Mouse (Mus musculus) intestine, postnatal 0 days (tissue): ENCODE results near the gene Jph3. TPM values are rescaled to one million over a fixed set of nuclear protein-coding genes. Genes with fewer than 3 reads are reported as not detected.

Source experiments
- ATAC-seq: fragments of 200-750 bp; cut with Nextera tagmentation; 2 replicates; pipeline ENCODE4 v1.8.0; 2017; ENCODE audit warnings: mild to moderate bottlenecking, moderate TSS enrichment, moderate library complexity
- H3K27ac ChIP-seq: fragments of 300-500 bp; sonication (generic); 2 replicates; pipeline ENCODE4 v1.5.1; 2014; ENCODE audit warnings: mild to moderate bottlenecking, low read depth, low read length, moderate library complexity
- H3K27me3 ChIP-seq: fragments of 300-500 bp; sonication (generic); replicated peaks from 2 replicates; pipeline ENCODE4 v1.6.1; 2014; ENCODE audit warnings: low read length, mixed read lengths; ENCODE audit not compliant: control insufficient read depth, insufficient read depth
- H3K36me3 ChIP-seq: fragments of 300-500 bp; sonication (generic); 2 replicates; pipeline ENCODE4 v1.6.1; 2014; ENCODE audit warnings: mild to moderate bottlenecking, moderate library complexity; ENCODE audit not compliant: control insufficient read depth, insufficient read depth
- H3K4me1 ChIP-seq: fragments of 300-500 bp; sonication (generic); replicated peaks from 2 replicates; pipeline ENCODE4 v1.6.1; 2014; ENCODE audit warnings: antibody characterized with exemption, low read length, mixed read lengths; ENCODE audit not compliant: control insufficient read depth, insufficient read depth
- H3K4me2 ChIP-seq: fragments of 300-500 bp; sonication (generic); replicated peaks from 2 replicates; pipeline ENCODE4 v1.6.1; 2014; ENCODE audit warnings: low read depth, mild to moderate bottlenecking, moderate library complexity
- H3K4me3 ChIP-seq: fragments of 300-500 bp; sonication (generic); 2 replicates; pipeline ENCODE4 v1.5.1; 2014; ENCODE audit warnings: low read depth, low read length
- H3K9ac ChIP-seq: fragments of 300-500 bp; sonication (generic); 2 replicates; pipeline ENCODE4 v1.6.1; 2014; ENCODE audit warnings: mild to moderate bottlenecking, low read depth, low read length
- H3K9me3 ChIP-seq: fragments of 300-500 bp; sonication (generic); 2 replicates; pipeline ENCODE4 v1.6.1; 2016; ENCODE audit warnings: mixed run types; ENCODE audit not compliant: control insufficient read depth
- CTCF ChIP-seq: sonication (generic); IDR thresholded peaks from 2 replicates; pipeline ENCODE4 v1.5.1; 2016; ENCODE audit warnings: low read depth, mild to moderate bottlenecking, control low read depth, antibody characterized with exemption, moderate library complexity
- WGBS: fragments of 180-500 bp; shearing (Covaris S2); extraction: QIAGEN DNeasy Blood & Tissue Kit; methylation state at CpG from one replicate; pipeline ENCODE4 v1.1.7; 2014; 5-methylcytosine and 5-hydroxymethylcytosine counted together
- polyA plus RNA-seq: library from polyadenylated mRNA; unstranded; fragments of >200 nt; fragmentation: Nextera tagmentation; extraction: Ambion mirVana; gene quantifications from 2 replicates; pipeline ENCODE4 v1.2.1, GENCODE M21; 2015

Gene Jph3
- polyA plus RNA-seq, 1 experiment from 2014 or later = 2.8 TPM

DNA sequence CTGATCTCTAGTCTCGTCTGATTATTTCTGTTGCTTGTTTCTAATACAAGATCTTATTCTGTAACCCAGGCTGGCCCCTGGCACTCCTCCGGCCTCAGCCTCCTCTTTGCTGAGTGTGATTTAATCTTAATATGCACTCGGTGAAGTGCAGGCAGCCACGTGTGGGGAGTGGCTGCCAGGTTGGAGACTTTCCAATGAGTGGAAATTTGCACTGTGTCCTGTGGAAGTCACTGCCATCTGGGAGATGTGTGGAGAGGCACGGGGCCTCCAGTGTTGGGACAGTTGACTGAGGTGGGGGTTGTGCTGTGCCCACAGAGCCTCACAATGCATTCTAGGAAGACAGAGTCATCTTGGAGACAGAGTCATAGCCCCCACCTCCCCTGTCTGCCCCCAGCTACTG, 53.1 kb downstream of the Jph3 start:
- no peak overlapping the region for H3K9ac ChIP-seq
- no peak overlapping the region for H3K4me2 ChIP-seq
- 62% methylated on average over 5 of the region's 5 CpGs for WGBS
- no peak overlapping the region for H3K4me3 ChIP-seq
- H3K36me3 ChIP-seq = no peaks in the 10 kb centered on the region
- no peak for TF ChIP-seq CTCF
- no peak for ATAC-seq
- H3K27me3 ChIP-seq = no peaks in the 10 kb centered on the region
- no peaks in the 10 kb centered on the region for H3K9me3 ChIP-seq
- no peak overlapping the region for H3K27ac ChIP-seq
- no peaks in the 10 kb centered on the region for H3K4me1 ChIP-seq

GRCm38 (mm10) chr8:121786542-121786941, 57.1 kb downstream of the Jph3 start:
- no peak for ATAC-seq
- H3K9ac ChIP-seq = no peak overlapping the region
- no peaks in the 10 kb centered on the region for H3K36me3 ChIP-seq
- H3K4me2 ChIP-seq = no peak overlapping the region
- H3K9me3 ChIP-seq = no peaks in the 10 kb centered on the region
- no peaks in the 10 kb centered on the region for H3K4me1 ChIP-seq
- no peak for TF ChIP-seq CTCF
- no peaks in the 10 kb centered on the region for H3K27me3 ChIP-seq
- H3K27ac ChIP-seq = no peak overlapping the region
- H3K4me3 ChIP-seq = no peak overlapping the region
- 38% methylated on average over 10 of the region's 10 CpGs for WGBS

GRCm38 (mm10) chr8:121788786-121789185, 59.4 kb downstream of the Jph3 start:
- no peak for ATAC-seq
- Histone ChIP-seq H3K27ac (no peak overlapping the region), H3K36me3 (no peaks in the 10 kb centered on the region), H3K4me3 (no peak overlapping the region), H3K4me2 (no peak overlapping the region), H3K9ac (no peak overlapping the region), H3K27me3 (no peaks in the 10 kb centered on the region), H3K9me3 (no peaks in the 10 kb centered on the region), H3K4me1 (no peaks in the 10 kb centered on the region)
- WGBS = 78% methylated on average over 8 of the region's 8 CpGs
- no peak for TF ChIP-seq CTCF

DNA sequence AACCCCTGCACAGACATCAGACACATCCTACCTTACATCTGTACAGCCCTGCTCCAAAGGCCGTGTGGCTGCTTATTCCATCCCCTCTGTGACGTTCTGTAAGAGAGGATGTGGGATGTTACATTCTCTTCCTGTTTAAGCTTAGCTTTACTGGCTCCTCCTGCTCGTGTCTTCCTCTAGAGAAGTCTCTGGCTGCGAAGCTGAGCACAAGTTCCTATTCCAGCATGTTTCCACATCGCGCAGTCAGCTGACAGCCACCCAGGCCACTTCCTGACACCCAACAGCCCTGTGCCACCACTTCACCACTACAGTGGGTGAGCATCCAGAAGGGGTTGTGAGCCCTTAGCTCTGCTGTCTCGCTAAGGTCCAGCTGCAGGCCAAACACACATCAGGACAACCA, 62.7 kb downstream of the Jph3 start:
- Histone ChIP-seq H3K4me1 (no peaks in the 10 kb centered on the region), H3K9me3 (no peaks in the 10 kb centered on the region), H3K4me2 (no peak overlapping the region), H3K9ac (no peak overlapping the region), H3K4me3 (no peak overlapping the region), H3K27me3 (no peaks in the 10 kb centered on the region), H3K36me3 (peaks cover 12% of the 10 kb centered on the region; the same call in 1 of the 2 replicates), H3K27ac (peak overlapping the region; percentile 1; the same call in 1 of the 2 replicates)
- WGBS = 73% methylated on average over 7 of the region's 7 CpGs
- no peak for ATAC-seq
- no peak for TF ChIP-seq CTCF

- H3K4me3 ChIP-seq = no peak overlapping the region
- no peak for TF ChIP-seq CTCF
- no peaks in the 10 kb centered on the region for H3K4me1 ChIP-seq
- H3K9me3 ChIP-seq = no peaks in the 10 kb centered on the region
- peaks cover 17% of the 10 kb centered on the region for H3K36me3 ChIP-seq
- H3K9ac ChIP-seq = no peak overlapping the region
- WGBS = 52% methylated on average over 4 of the region's 4 CpGs
- peak overlapping the region; percentile 1; the same call in 1 of the 2 replicates for H3K27ac ChIP-seq
- ATAC-seq = no peak
- H3K4me2 ChIP-seq = no peak overlapping the region
- no peaks in the 10 kb centered on the region for H3K27me3 ChIP-seq
Observed at GRCm38 (mm10) chr8:121792627-121793026, 63.2 kb downstream of the Jph3 start.

- 48% methylated on average over 3 of the region's 3 CpGs for WGBS
- no peak overlapping the region for H3K27ac ChIP-seq
- no peaks in the 10 kb centered on the region for H3K27me3 ChIP-seq
- no peak for TF ChIP-seq CTCF
- no peak overlapping the region for H3K9ac ChIP-seq
- no peak overlapping the region for H3K4me2 ChIP-seq
- no peaks in the 10 kb centered on the region for H3K9me3 ChIP-seq
- no peak overlapping the region for H3K4me3 ChIP-seq
- peaks cover 29% of the 10 kb centered on the region for H3K36me3 ChIP-seq
- no peaks in the 10 kb centered on the region for H3K4me1 ChIP-seq
- no peak for ATAC-seq
Observed at GRCm38 (mm10) chr8:121794151-121794550, 64.7 kb downstream of the Jph3 start.

GRCm38 (mm10) chr8:121795461-121795860, 66.0 kb downstream of the Jph3 start:
- Histone ChIP-seq H3K27ac (no peak overlapping the region), H3K9me3 (no peaks in the 10 kb centered on the region), H3K4me2 (no peak overlapping the region), H3K36me3 (peaks cover 37% of the 10 kb centered on the region), H3K4me3 (no peak overlapping the region), H3K9ac (no peak overlapping the region), H3K4me1 (no peaks in the 10 kb centered on the region), H3K27me3 (no peaks in the 10 kb centered on the region)
- no peak for TF ChIP-seq CTCF
- WGBS = 87% methylated on average over 8 of the region's 8 CpGs
- no peak for ATAC-seq
